Mouse (Mus musculus) neural tube, embryonic 10.5 days (tissue): ENCODE measurements around the gene Ifi211.
"Not testable (repeated sequence)": the region's sequence is repeated elsewhere in the genome, so short reads cannot be mapped to it uniquely, and the experiment has no call there.

Experiments used
- DNase-seq: peaks from one replicate; pipeline ENCODE4 v3.0.0-alpha.2; 2017; ENCODE audit warnings: low spot score; ENCODE audit errors: extremely low spot score

The Ifi211 gene

DNA sequence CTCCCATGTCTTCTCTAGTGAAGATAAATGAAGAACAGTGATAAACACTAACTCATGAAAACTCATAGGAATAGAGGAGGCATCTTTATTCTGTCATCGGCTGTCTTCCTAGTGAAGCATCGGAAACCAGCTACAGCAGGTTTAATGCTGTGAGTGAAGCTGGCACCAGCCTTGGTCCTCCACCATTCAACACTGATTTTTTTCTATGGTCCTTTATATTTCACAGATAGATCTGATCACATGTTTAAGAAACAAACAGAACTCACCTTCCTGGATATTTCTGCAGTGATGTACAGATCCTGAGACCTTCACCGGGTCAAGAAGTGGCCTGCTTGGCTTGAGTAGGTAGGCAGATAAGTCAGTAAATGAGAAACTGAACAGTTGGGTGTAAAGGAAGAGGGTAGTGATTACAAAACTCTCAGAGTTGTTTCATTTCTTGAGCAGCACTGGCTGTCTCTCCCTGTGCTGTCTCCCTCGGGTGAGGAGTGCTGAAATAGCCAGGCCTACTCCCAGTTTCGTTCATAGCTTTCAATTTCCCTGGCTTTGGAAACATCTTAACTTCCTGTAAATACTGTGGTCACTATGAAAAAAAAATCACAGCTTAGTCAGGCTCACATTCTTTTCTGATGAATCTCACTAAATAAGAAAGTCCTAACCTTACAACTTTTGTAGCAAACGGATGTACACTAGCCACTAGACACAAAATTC is at the start of gene Ifi211:
Ifi211 (minus strand) TSS at position 499 of the 708 bp plus-strand sequence.
- DNase-seq: not testable (repeated sequence)

DNA sequence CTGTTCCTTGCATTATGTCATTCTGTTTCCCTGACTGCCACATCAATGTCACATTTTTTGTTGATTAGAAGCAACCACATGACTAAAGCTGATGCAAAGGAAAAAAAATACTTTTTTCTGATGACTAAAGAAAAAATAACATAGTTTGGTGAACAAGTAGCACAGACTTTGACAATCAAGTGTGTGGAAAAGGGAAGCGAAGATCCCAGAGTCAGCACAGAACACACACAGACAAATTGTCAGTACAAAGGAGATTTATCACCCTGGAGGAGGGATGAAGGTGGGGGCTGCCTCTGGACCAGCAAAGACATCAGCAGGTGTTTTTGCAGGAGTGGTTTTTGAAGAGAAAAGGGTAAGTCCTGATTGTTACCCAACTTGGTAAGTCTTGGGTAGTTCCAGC is 48.6 kb upstream of the Ifi211 start:
- not testable (repeated sequence) for DNase-seq

DNA sequence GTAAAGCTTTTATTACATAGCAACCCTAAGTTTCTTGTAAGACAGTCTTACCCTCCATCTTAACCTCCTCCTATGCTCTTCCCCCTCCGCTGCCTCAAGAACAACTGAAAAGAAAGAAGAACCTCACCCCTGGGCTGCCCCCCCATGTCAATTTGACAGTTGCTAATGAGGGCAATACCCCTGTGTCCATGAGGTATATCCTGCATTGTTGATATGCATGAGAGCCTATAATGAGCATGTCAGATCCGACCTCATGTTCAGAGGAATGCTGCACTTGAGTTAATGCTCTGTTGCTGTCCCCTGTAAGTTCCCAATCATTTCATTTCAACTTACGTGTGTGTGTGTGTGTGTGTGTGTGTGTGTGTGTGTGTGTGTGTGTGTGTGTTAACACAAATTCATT is 47.2 kb upstream of the Ifi211 start:
- DNase-seq: not testable (repeated sequence)

DNA sequence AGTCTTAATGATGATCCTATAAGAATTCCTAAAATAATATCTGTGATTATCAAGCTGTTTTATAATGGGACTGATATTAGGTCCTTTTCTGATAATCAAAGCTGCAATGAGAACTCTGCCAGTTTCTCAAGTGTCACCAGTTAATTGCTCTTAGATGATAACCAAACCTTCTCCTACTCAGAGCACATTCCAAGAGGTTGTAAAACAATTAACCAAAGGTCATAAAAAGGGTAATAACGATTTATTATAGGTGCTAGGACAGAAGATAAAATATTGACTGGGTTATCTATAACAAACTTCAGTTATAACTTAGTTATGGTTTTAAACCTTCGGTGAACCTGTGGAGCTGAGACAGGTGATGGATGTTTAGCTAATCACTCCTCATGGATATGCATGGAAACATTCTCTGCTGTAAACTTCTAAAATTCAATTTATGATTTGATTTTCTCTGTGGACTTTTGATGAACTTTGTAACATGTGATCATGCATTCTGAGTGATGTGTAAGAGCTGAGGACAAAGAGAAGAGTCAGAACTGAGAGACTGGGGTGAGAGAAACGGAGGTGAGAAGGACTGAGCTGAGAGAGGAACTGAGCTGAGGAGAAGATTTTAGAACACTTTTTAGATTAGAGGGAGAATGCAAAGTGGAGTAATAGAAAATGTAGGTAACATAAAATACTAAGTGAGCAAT is 43.1 kb upstream of the Ifi211 start:
- not testable (repeated sequence) for DNase-seq

DNA sequence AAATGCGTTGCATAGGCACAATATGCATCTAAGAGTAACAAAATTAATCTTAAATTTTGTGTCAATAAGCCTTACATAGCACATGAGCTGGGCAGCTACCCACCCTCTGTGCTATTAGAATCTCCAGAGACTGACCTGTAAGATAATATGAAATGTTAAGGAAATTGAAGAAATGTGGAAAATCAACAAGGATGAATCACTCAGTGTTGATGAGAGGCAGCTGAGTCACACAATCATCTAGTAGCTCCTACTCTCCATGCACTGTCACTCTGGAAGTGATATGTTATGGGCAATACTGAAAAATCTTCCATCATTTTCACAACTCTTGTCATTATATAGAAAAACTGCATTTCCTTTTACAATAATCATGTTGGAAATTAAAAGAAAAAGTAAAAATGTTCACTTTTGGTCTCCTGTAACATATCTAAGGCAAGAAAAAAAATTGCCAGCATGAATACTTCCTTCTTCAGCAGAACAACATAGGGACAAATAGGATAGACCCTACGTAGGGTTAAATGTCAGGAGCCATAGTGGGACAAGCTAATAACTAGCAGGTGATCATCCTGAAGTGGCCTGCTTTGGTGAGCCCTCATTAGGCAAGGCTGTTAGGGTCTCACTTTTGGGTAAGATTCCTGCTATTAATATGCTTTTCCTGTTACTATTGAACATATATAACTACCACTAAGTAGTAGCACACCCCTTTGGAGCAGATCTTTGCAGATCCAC is 42.4 kb upstream of the Ifi211 start:
- no peak for DNase-seq

DNA sequence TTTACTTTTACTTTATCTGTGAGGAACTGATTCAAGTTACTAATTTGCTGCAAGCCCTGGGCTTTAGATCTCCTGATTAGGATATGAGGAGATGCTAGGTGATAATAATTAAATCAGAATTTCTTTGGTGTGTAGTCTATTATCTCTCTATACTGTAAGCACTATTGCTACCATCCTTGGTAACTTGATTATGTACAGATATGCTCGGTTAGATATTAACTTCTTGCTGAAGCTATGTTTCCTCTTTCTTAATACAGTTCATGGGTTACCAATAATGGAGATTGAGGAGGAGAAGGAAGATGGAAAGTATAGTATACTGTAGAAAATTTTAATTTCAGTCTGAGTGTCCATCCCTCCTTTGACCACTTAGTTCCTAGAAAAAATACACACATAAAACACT is 40.7 kb upstream of the Ifi211 start:
- no peak for DNase-seq

DNA sequence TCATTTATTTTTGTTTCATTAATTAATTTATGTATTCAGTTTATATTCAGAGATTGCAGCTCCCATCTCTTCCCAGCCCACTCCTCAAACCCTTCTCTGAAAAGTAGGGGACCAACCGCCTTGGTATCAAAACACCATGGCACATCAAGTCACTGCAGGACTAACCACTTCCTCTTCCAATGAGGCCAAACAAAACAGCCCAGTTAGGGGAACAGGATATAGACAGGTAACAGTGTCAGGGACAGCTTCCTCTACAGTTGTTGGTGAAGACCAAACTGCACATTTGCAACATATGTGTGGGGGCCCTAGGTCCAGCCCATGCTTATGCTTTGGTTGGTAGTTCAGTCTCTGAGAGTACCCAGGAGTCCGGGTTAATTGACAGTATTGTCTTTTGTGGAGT is 36.2 kb upstream of the Ifi211 start:
- not testable (repeated sequence) for DNase-seq

DNA sequence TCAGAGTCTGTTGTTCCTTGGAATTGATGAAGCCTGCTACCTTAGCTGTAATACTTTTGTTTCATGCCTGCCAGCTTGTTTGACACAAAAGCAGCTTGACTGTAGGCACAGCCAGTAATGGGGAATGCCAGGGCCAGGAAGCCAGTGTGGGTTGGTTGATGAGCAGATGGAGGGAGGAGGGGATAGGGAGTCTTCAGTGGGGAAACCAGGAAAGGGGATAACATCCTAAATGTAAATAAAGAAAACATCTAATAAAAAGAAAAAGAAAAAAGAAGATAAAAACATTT is 29.9 kb upstream of the Ifi211 start:
- DNase-seq: not testable (repeated sequence)

DNA sequence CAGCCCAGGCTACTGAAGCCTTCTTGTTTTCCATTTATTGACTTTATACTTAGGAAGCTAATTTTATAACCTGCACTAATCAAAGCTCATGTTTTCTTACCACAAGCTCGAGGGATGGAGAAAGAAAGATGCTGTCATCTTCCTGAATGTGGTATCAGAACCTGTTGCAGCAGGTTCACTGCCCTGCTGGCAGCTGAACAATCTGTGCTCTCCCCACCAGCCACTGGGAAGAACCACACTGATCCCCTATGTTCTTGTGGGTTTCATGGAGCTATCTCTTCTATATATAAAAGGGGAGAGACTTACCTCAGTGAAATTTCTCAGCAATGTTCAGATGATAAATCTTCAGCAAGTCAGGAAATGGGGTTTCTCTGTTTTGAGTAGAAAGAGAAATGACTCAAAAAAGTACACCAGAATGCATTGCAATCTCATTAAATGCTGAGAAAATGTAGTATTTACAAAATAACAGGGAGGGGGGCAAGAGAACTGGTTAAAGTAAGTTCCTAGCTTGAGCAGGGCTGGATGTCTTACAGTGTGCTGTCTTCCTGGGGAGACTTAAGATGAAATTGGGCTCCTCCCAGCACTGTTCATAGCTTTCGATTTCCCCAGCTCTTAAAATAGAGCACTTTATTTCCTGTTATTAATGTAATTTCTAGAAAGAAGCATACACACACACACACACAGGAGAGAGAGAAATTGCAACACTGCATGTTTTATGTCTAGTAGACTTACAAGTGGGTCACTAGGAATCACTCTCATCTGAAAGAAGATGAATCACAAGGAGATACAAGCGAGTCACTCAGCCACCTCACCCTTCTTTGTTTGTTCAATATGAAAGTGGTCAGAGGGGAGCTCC is 29.3 kb upstream of the Ifi211 start, which contains the start of the genes Mndal and Ifi203:
Mndal (minus strand) TSS at position 568 of the 856 bp plus-strand sequence.
Ifi203 (minus strand) TSS at position 749 of the 856 bp plus-strand sequence.
- not testable (repeated sequence) for DNase-seq

DNA sequence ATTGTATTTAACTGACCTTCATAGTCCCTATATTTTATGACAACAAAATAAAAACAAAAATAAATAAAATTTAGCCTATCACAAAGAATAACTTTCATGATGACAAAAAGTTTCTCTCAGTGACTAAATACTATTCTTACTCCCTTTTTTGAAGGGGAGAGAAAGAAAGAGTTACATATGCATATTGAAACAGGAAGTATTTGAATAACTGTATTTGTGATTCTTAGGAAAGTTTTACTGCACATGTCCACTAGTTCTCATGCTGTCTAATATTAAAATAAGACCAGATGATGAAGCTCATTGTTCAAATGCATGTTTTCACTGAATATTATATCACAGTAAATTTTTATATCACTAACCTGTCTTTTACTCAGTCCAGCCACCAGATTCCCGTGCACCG is 28.7 kb upstream of the Ifi211 start:
- not testable (repeated sequence) for DNase-seq

DNA sequence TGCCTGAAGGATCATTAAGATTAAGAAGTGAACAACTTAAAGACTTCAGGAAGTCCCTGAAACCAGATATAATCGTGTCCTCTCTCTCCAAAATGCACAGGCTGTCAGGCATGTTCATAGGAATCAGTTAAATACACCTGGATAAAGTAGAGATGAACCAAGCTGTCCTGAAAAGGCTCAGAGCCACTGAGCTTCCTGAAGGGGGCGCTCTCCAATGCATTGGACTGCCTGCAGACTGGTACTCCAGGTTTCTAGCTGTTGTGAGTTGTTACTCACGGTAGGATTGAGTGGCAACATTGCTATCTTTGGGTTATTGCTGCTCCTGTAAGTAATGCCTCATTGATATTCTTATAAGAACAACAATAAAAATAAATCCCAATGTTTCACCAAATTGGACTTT is 6.4 kb upstream of the Ifi211 start:
- not testable (repeated sequence) for DNase-seq

DNA sequence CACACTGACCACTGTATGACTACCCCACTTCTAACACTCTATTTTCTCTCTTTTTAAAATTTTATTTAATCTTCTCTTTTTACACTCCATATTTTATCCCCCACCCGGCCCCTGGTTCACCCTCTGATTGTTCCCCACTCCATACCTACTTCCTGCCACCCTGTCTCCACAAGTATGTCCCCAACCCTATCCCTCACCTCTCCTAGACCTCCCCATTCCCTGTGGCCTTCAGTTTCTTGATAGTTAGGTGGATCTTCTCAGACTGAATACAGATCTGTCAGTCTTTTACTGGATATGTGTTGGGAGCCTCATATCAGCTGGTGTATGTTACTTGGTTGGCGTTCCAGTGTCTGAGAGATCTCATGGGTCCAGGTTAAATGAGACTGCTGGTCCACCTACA is 1.7 kb upstream of the Ifi211 start:
- no peak for DNase-seq

DNA sequence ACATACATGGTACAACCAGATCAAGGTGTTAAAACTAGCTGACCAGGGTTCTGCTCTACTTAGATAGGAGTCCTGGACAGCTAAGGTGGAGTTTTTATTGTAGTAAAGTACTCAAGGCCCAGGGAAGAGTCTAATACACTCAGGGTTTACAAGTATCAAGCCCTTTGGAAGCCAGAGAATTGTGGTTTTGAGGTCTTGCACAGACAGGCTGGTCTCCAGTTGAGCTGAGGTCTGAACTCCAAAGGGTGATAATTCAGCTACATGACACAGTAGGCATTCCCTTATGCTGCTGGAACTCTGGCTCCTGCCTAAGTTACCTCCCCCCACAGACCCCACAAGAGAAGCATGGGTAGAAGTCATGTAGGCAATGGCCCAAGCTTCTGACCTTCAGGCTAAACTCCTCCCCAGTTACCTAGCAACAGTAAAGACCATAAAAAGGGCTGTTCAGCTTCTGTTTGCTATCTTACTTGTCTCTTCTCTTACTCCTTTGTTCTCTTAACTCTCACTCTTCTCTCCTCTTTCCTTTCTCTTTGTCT is 478 bp upstream of the Ifi211 start:
- DNase-seq: not testable (repeated sequence)

DNA sequence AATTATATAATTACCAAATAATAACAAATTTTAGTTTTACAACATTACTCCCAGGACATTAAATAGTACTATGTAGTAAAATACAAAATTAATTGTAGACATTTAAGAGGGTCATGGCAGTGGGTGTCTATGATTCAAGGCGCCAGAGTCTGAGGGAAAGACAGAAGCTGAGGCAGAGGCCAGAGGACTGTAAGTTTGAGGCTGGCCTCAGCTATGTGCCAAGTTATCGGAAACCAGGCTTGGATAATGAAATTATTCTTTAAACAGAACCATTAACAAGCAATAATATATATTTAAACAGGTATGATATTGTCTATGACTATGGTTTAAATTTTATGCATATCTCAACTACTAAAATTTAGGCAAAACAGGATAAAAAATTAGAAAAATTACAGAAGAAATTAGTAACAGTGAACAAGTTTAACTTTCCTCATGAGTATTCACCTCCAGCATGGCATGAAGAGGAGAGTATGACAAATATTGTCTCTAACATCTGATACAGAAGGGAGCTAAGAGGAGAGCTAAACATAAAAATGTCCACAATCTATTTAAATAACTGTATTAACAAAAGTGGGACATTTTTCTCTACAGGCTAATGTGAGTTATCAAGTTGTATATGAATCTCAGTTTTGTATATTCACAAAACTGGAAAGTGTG is 910 bp downstream of the Ifi211 start:
- no peak for DNase-seq

DNA sequence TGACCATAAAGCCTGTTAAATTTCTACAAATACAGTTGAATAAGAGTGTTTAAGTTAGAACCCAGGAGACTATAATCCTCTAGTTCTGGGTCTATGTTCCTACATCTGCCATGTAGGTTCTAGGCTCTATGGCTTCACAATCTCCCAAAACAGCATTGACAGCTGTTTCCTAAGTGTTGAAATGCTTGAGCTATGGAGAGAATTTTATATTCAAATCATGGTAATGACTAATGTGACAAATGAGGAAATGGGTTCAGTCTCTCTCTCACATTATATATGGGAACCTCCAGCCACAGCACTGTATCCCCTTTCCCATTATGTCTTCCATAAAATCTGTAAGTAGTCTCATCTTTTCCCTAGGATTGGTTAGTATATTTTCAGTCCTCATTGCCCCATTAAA is 4.5 kb downstream of the Ifi211 start:
- not testable (repeated sequence) for DNase-seq

DNA sequence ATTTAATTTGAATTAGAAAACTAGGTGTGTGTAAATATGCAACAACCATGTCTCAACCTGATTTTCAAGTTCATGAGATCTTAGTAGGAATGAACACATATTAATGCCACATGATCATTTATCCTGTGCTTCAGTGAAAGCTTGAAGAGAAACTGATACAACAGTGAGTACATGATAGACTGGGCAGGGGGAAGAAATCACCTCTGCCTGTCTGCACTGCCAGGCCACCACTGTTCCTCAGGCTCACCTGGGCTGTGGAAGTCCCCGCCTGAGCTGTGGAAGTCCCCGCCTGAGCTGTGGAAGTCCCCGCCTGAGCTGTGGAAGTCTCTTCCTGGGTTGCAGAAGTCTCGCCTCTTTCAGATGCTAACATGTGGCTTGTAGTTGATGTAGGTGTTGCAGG is 7.0 kb downstream of the Ifi211 start:
- DNase-seq: not testable (repeated sequence)

DNA sequence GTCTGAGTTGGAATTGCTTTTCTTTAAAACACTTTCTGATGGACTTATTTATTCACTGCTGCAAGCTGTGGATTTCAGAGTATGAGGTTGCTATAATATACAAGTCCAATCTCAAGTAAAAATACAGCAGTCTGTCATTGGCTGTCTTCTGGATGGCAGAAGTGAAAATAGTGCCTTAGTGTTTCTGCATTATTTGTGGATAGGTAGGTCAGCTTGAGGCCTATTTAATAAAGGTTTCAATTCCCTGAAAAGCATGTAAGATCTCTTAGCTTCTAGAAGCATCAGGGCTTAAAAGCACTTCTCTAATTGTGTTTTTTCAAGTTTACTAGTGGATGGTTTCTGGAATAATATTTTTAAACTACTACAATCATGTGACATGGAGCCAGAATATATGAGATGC is 23.1 kb downstream of the Ifi211 start:
- DNase-seq: not testable (repeated sequence)

DNA sequence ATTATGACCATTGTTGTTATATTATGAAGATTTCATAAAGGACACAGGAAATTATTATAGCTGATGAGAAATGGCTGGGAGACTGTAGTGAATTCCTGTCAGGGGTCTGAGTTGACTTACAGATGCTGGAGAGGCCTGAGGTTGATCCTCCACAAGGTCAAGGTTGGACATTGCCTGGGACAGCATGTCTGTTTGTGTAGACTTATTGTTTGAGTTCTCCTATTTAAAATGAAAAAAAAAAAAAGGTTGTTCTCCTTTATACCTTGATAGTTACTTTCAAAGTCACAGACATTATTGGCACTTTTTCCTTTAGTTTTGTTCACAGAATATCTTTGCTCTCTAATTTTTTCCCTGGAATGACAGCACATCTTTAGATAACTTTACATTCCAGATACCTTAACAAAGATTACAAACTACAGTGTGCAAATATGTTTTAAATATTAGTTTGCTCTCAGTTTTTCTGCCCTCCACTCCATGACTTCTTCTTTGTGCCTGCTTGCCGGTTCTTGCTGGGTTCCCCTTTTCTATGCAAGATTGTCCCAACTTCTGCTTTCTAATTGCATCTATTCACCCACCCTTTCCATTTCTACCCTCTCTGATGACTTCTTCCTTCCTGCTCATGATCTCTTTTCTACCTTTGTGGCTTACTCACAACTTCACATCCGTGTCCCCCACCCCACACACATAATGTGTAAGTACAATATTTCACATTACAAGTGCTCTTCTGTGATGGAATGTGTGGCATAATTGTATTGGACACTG is 25.6 kb downstream of the Ifi211 start:
- not testable (repeated sequence) for DNase-seq

DNA sequence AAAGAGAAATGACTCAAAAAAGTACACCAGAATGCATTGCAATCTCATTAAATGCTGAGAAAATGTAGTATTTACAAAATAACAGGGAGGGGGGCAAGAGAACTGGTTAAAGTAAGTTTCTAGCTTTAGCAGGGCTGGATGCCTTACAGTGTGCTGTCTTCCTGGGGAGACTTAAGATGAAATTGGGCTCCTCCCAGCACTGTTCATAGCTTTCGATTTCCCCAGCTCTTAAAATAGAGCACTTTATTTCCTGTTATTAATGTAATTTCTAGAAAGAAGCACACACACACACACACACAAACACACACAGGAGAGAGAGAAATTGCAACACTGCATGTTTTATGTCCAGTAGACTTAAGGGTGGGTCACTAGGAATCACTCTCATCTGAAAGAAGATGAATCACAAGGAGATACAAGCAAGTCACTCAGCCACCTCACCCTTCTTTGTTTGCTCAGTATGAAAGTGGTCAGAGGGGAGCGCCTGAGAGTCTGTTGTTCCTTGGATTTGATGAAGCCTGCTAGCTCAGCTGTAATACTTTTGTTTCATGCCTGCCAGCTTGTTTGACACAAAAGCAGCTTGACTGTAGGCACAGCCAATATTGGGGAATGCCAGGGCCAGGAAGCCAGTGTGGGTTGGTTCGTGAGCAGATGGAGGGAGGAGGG is 32.7 kb downstream of the Ifi211 start:
- not testable (repeated sequence) for DNase-seq
